Mouse (Mus musculus) B cell, adult 2 months (primary cell): Measurements from ENCODE around the gene Slc35c1.
"Not testable (repeated sequence)": the region's sequence is repeated elsewhere in the genome, so short reads cannot be mapped to it uniquely, and the experiment has no call there.

Experiments used
- DNase-seq, 2 experiments: peaks; one replicate each; pipeline ENCODE4 v3.0.0; 2022

Gene Slc35c1

GRCm38 (mm10) chr2:92459921-92460707, at the start of gene Slc35c1:
Slc35c1 (minus strand) TSS chr2:92460538.
- peak; percentile 71 to 73 for DNase-seq

DNA sequence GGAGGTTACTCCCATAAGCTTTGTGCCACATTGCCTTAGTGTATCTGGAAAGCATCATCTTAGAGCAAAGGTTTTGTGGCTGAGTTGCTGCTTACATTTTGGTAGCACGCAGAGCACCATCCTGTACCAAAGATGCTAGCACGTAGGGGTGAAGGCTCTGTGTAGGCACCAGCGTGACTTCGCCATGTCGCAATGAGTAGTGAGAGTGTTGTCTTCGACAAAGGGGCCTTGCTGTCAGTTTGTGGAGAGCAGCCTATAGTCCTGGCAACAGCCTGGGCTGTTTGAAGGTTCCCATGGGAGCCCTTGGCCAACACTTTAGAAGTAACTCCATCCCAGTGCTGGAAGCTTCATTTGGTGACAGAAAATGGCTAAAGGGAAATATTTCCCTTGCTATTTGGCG, 45.0 kb upstream of the Slc35c1 start:
- no peak for DNase-seq

DNA sequence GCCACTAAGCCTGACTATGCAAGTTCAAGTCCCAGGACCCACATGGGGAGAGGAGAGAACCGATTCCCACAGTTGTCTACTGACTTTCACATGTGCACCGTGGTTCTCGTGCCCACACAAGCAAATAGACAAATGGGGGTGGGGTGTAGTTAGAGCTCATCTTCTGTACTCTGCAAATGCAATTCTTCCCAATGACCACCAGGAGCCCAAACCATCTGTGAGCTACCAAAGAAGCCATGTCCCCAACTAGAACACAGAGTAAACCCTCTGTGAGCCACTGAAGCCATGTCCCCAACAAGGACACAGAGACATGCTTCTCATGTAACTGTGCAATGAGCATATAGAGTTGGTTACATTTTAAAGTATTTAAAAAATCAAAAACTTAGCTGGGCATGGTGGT, 43.1 kb upstream of the Slc35c1 start:
- no peak for DNase-seq

GRCm38 (mm10) chr2:92499701-92500322, 39.5 kb upstream of the Slc35c1 start:
- DNase-seq, result no peak

DNA sequence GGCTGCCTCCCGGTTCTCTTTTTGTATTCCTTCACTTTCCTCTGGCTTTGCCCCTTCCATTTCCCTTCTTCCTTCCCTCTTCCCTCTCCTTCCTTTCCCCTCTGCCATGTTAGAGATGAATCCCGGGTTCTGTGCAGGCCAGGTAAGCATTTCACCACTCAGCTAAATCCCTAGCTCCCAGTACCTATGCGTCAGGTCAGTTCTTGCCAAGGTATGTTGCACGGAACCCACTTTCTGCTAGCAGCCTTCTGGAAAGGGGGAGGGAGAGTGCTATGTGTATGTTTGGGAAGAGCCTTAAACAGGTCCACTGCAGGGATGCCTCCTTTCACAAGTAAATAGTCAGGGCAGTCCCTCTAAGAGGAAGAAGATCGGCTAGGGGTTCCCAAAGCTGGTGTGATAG, 36.8 kb upstream of the Slc35c1 start:
- DNase-seq, result no peak

GRCm38 (mm10) chr2:92496681-92497080, 36.3 kb upstream of the Slc35c1 start:
- no peak for DNase-seq

DNA sequence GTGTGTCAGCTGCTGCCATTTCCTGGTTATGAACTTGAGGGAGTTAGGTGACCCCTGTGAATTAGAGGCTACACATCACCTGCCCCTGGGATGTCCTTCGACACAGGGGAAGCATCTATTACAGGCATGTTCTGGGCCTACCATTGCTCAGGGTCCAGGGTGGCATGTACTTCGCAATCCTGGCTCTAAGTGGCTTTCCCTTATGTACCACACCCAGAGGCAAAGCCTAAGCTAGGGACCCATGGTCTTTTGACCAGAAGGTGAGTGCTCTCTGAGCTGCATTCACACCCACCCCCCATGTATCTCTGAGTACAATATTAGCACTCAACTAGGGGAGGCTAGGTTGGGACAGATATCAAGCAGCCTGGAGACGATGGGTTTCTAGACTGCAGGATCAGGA, 34.6 kb upstream of the Slc35c1 start:
- DNase-seq, result no peak

GRCm38 (mm10) chr2:92494423-92494822, 34.1 kb upstream of the Slc35c1 start:
- DNase-seq, result no peak

DNA sequence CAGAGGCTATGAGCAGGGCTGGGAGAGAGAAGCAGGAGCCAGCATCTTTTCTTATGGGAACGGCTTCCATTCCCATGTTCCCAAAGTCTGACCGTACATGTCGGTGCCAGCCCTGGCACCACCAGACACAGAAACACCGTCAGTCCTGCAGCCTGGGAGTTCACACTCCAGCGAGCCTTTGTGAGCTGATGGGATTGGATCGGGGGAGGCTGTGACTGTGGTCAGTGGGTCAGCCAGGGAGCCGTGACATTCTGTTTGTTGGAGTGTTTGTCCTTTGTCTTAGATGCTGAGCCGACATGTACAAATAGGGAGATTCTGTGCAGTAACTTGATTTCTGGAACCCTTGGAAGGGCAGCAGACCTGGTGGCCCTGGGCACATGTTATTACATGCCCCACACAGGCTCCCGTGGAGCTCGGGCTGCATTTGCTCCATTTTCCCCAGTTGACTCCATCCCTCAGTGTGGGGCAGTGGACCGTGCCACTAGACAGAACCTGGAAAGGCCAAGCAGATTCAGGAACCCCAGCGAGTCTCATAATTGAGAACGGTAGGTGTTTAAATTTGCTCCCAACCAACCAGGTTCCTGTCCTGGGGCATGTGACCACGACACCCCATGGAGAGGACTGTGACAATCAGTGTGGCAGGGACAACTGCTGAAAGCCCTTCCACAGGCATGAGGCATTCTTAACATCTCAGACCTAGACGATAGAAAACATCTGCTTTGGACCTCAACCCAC, 33.5 kb upstream of the Slc35c1 start:
- no peak for DNase-seq

DNA sequence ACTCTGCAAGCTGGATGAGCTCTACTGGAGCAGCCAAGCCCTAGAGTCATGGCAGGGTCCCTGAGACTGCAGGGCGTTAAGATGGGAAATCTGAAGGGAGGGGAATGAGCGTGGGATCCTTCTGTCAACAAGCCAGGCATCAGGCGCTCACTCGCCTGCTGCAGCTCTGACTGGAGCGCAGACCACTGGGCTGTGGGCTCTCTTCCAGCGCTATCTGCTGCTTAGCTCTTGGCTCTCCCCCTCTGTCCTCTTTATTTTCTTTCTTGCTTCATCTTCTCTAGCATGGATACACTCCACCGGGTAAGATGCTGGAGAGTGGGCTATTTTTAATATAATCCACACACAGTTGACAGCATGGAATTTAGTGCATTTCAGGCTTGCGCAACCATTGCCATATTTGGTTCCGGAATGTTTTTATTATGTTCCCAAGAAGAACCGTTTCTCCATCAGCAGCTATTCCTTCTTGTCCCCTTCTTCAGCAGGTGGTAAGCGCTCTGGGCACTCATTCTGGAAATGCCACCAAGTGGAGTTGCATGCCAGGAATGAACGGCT, 31.7 kb upstream of the Slc35c1 start:
- no peak for DNase-seq

DNA sequence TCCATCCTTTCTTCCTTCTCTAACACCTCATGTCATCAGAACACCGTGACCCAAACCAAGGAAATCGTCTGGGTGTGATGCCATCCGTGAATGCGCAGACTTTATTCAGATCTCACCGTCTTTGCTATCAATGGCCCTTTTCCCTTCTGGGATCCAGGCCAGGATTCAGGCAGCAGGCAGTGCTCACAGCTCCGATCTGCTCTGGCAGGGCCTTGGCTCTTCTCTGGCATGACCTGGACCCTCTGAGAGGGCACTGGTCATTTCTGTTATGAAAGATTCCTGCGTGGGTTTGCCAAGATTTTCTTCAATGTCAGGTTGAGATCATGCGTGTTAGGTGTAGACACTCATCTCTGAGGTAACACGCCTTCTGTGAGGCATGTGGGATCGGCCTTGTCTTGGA, 30.2 kb upstream of the Slc35c1 start:
- no peak for DNase-seq

GRCm38 (mm10) chr2:92487791-92488190, 27.5 kb upstream of the Slc35c1 start:
- DNase-seq, result no peak

- DNase-seq, result no peak
These were observed 26.6 kb upstream of the Slc35c1 start for GRCm38 (mm10) chr2:92486911-92487310.

GRCm38 (mm10) chr2:92486403-92486802, 26.1 kb upstream of the Slc35c1 start:
- peak; percentile 87 for DNase-seq

DNA sequence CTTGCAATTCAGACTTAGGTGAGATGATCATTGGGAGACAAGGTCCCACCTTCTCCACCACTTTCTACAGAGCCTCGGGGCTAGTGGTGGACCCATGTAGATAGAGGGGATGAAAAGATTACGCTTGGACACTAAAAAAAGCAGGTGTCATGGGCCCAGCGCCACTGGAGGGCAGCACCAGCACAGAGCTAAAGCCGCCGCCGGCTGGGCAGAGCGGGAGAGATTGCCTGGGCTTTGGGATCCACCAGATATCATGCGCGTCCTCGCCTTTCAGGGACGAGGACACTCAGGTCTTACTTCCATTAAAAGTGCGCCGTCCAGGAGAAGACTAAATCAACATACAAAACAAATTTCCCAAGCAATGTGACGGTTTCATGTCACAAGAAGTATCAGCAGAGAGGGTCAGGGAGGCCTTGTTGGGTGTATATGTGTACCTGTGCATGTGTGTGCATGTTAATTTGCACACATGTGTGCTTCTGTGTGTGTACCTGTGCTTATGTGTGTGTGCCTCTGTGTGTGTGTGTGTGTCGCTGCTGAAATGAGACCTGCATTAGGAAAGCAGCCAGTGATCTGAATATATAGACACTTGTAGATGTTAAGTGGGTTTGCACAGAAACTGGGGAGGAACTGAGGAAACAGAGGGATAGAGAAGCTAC, 25.4 kb upstream of the Slc35c1 start:
- peak; percentile 57 to 59 for DNase-seq

DNA sequence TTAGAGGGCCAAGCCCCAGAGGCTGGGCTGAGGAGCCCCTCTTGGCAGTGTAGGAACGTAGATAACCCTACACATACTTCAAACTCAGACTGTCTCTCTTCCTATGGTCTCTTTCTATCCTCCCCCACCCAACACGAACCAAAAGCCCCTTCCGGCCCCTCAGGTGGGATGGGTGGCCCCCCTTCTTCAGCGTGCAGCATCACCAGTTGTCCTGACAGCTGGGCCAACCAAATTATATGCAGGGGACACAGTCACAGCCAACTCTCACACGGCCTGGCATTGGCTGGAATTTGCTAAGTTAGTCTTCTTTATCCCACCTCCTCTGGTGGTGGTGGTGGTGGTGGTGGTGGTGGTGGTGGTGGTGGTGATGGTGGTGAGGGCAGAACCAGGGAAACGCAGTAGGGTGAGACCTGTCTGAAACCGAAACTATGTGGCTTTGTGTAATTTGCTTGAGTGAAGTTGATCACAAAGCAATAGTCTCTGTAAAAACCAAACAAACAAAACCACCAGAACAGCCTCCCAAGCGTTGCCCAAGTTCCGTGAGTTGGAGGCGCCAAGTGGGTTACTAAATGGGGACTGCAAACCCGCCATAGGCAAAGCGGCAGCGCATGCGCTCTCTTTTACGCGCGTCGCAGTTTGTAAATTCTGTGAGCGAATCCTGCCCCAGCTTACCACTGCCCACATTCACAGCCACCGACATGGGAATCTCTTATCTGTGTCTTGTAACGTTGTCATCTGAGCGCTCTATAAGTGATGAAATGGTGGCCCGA, 24.1 kb upstream of the Slc35c1 start:
- peak; percentile 44 to 46 for DNase-seq

DNA sequence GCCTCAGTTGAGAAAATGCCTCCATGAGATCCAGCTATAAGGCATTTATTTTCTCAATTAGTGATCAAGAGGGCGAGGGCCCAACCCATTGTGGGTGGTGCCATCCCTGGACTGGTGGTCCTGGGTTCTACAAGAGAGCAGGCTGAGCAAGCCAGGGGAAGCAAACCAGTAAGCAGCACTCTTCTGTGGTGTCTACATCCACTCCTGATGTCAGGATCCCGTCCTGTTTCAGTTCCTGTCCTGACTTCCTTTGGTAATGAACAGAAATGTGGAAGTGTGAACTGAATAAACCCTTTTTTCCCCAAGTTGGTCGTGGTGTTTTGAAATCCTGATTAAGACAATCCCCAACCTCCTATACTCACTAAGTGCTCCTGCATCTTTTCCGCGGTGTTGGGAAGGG, 23.2 kb upstream of the Slc35c1 start:
- DNase-seq, result no peak

GRCm38 (mm10) chr2:92482551-92482950, 22.2 kb upstream of the Slc35c1 start:
- DNase-seq, result no peak

GRCm38 (mm10) chr2:92478313-92478688, 18.0 kb upstream of the Slc35c1 start:
- DNase-seq, result no peak

- DNase-seq, result no peak
These were observed 17.5 kb upstream of the Slc35c1 start for GRCm38 (mm10) chr2:92477672-92478312.

- not testable (repeated sequence) for DNase-seq
These were observed 16.2 kb upstream of the Slc35c1 start for GRCm38 (mm10) chr2:92476580-92476979.

DNA sequence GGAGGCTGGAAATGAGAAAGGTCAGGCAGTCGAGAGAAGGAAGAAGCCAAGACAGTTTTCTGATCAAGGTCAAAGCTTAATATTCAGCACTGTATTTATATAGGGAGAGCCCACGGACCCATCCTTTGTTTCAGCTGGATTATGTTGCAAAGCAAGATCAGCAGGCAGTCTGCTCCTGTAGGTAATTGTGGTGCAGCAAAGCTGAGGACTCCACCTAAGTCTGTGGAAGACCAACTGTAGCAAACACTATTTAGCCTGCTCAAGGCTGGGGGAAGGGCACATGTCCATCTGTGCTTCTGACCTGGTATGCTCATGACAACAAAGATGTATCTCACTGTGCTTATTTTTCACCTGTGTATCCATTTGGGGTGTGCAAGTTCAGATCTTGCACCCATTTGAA, 15.4 kb upstream of the Slc35c1 start:
- no peak for DNase-seq
